Mouse (Mus musculus) frontal cortex, postnatal 25 days (tissue): ENCODE measurements around the gene Slc39a11.

ENCODE experiments used
- DNase-seq, 2 experiments: peaks; one replicate each; pipeline ENCODE4 v3.0.0; 2022; ENCODE audit warnings: low spot score in 2 of 2

The Slc39a11 gene

GRCm38 (mm10) chr11:113460118-113460517, 189.8 kb downstream of the Slc39a11 start:
- DNase-seq: no peak

GRCm38 (mm10) chr11:113458582-113459210, 191.2 kb downstream of the Slc39a11 start:
- DNase-seq: no peak

GRCm38 (mm10) chr11:113452861-113453568, 196.9 kb downstream of the Slc39a11 start:
- no peak for DNase-seq

- DNase-seq: no peak
These were observed 198.6 kb downstream of the Slc39a11 start for GRCm38 (mm10) chr11:113451301-113451700.

- no peak for DNase-seq
These were observed 199.2 kb downstream of the Slc39a11 start for GRCm38 (mm10) chr11:113450665-113451064.

- DNase-seq: no peak
These were observed 199.9 kb downstream of the Slc39a11 start for GRCm38 (mm10) chr11:113450028-113450427.

- no peak for DNase-seq
These were observed 207.8 kb downstream of the Slc39a11 start for GRCm38 (mm10) chr11:113442036-113442435.

- DNase-seq: peak; percentile 55 to 56
These were observed 210.4 kb downstream of the Slc39a11 start for GRCm38 (mm10) chr11:113439328-113440030.

- DNase-seq: no peak
These were observed 211.0 kb downstream of the Slc39a11 start for GRCm38 (mm10) chr11:113438915-113439314.

GRCm38 (mm10) chr11:113437357-113437756, 212.5 kb downstream of the Slc39a11 start:
- DNase-seq: no peak

GRCm38 (mm10) chr11:113436299-113436698, 213.6 kb downstream of the Slc39a11 start:
- no peak for DNase-seq

- DNase-seq: no peak
These were observed 214.2 kb downstream of the Slc39a11 start for GRCm38 (mm10) chr11:113435696-113436095.

GRCm38 (mm10) chr11:113431161-113431560, 218.7 kb downstream of the Slc39a11 start:
- DNase-seq: no peak

GRCm38 (mm10) chr11:113425882-113426281, 224.0 kb downstream of the Slc39a11 start:
- no peak for DNase-seq

GRCm38 (mm10) chr11:113425454-113425853, 224.4 kb downstream of the Slc39a11 start:
- DNase-seq: no peak

- DNase-seq: no peak
These were observed 225.1 kb downstream of the Slc39a11 start for GRCm38 (mm10) chr11:113424765-113425164.

GRCm38 (mm10) chr11:113422598-113422997, 227.3 kb downstream of the Slc39a11 start:
- DNase-seq: no peak

- no peak for DNase-seq
These were observed 230.8 kb downstream of the Slc39a11 start for GRCm38 (mm10) chr11:113418921-113419655.

GRCm38 (mm10) chr11:113417948-113418347, 231.9 kb downstream of the Slc39a11 start:
- DNase-seq: no peak

- no peak for DNase-seq
These were observed 237.3 kb downstream of the Slc39a11 start for GRCm38 (mm10) chr11:113412545-113412944.

- DNase-seq: no peak
These were observed 238.1 kb downstream of the Slc39a11 start for GRCm38 (mm10) chr11:113411798-113412197.

GRCm38 (mm10) chr11:113409121-113409520, 240.8 kb downstream of the Slc39a11 start:
- DNase-seq: no peak
